Mouse (Mus musculus) midbrain, postnatal 0 days (tissue): ENCODE results near the gene Saa2. TPM values are rescaled to one million over a fixed set of nuclear protein-coding genes. Genes with fewer than 3 reads are reported as not detected.
A peak's percentile ranks its signal among the peaks of the same experiment; 100 is the strongest.

Experiments
- ATAC-seq: fragments of 200-750 bp; cut with Nextera tagmentation; 2 replicates; pipeline ENCODE4 v1.8.0; 2017; ENCODE audit warnings: moderate number of reproducible peaks, mild to moderate bottlenecking, moderate TSS enrichment, moderate library complexity; ENCODE audit not compliant: low FRiP score
- DNase-seq: peaks from one replicate; pipeline ENCODE4 v3.0.0-alpha.2; 2015; ENCODE audit warnings: low spot score
- H3K27ac ChIP-seq: fragments of 300-500 bp; sonication (generic); 2 replicates; pipeline ENCODE4 v1.5.1; 2014; ENCODE audit warnings: low read depth, mild to moderate bottlenecking, low read length, mixed read lengths
- H3K27me3 ChIP-seq: fragments of 300-500 bp; sonication (generic); 2 replicates; pipeline ENCODE4 v1.6.1; 2014; ENCODE audit warnings: low read length, control low read depth, mixed read lengths; ENCODE audit not compliant: insufficient read depth
- H3K36me3 ChIP-seq: fragments of 300-500 bp; sonication (generic); 2 replicates; pipeline ENCODE4 v1.6.1; 2014; ENCODE audit warnings: low read length, control low read depth, mixed read lengths; ENCODE audit not compliant: insufficient read depth
- H3K4me1 ChIP-seq: fragments of 300-500 bp; sonication (generic); 2 replicates; pipeline ENCODE4 v1.6.1; 2014; ENCODE audit warnings: mild to moderate bottlenecking, control low read depth, antibody characterized with exemption, low read length, mixed read lengths; ENCODE audit not compliant: insufficient read depth
- H3K4me2 ChIP-seq: fragments of 300-500 bp; sonication (generic); 2 replicates; pipeline ENCODE4 v1.6.1; 2014; ENCODE audit warnings: low read depth, mild to moderate bottlenecking, low read length, mixed read lengths; ENCODE audit not compliant: poor library complexity, severe bottlenecking
- H3K4me3 ChIP-seq: fragments of 300-500 bp; sonication (generic); 2 replicates; pipeline ENCODE4 v1.5.1; 2014; ENCODE audit warnings: low read depth, mild to moderate bottlenecking, low read length, moderate library complexity
- H3K9ac ChIP-seq: fragments of 300-500 bp; sonication (generic); replicated peaks from 2 replicates; pipeline ENCODE4 v1.6.1; 2014; ENCODE audit warnings: mild to moderate bottlenecking, low read length, moderate library complexity, mixed read lengths; ENCODE audit not compliant: poor library complexity, severe bottlenecking
- H3K9me3 ChIP-seq: fragments of 300-500 bp; sonication (generic); 2 replicates; pipeline ENCODE4 v1.6.1; 2016; ENCODE audit warnings: low read length, control low read depth
- CTCF ChIP-seq: IDR thresholded peaks from 2 replicates; pipeline ENCODE4 v1.5.1; 2016; ENCODE audit warnings: antibody characterized with exemption, mild to moderate bottlenecking
- WGBS: fragments of 180-500 bp; shearing (Covaris S2); extraction: QIAGEN DNeasy Blood & Tissue Kit; methylation state at CpG from one replicate; pipeline ENCODE4 v1.1.7; 2014; 5-methylcytosine and 5-hydroxymethylcytosine counted together
- polyA plus RNA-seq: library from polyadenylated mRNA; unstranded; fragments of >200 nt; fragmentation: Nextera tagmentation; extraction: Ambion mirVana; gene quantifications from 2 replicates; pipeline ENCODE4 v1.2.1, GENCODE M21; 2015
- total RNA-seq: library from RNA; depleted of rRNA; stranded (reverse); fragments of >200 nt; gene quantifications from 2 replicates; pipeline ENCODE4 v1.2.3, GENCODE M21; 2014; rRNA removed

Saa2 gene
- total and polyA plus RNA-seq, 2 experiments from 2014 or later, result not detected

- Histone ChIP-seq H3K9ac (peak overlapping the region; percentile 93), H3K4me3 (peak overlapping the region; percentile 94), H3K36me3 (peaks cover 11% of the 10 kb centered on the region; the same call in 1 of the 2 replicates), H3K27me3 (no peaks in the 10 kb centered on the region), H3K9me3 (no peaks in the 10 kb centered on the region), H3K27ac (peak overlapping the region; percentile 76), H3K4me2 (peak overlapping the region; percentile 82), H3K4me1 (peaks cover 15% of the 10 kb centered on the region; the same call in 1 of the 2 replicates)
- 1% methylated on average over 27 of the region's 31 CpGs for WGBS
- peak; percentile 64 for ATAC-seq
- DNase-seq, result peak; percentile 0
- no peak for TF ChIP-seq CTCF
Measured at GRCm38 (mm10) chr7:46796206-46796679, 44.7 kb downstream of the Saa2 start.

GRCm38 (mm10) chr7:46796779-46797178 lies 45.2 kb downstream of the Saa2 start:
- Histone ChIP-seq H3K27ac (no peak overlapping the region), H3K4me1 (peaks cover 15% of the 10 kb centered on the region; the same call in 1 of the 2 replicates), H3K9ac (peak overlapping the region; percentile 93), H3K36me3 (peaks cover 16% of the 10 kb centered on the region; the same call in 1 of the 2 replicates), H3K9me3 (no peaks in the 10 kb centered on the region), H3K4me2 (peak overlapping the region; percentile 82), H3K27me3 (no peaks in the 10 kb centered on the region), H3K4me3 (peak overlapping the region; percentile 94)
- TF ChIP-seq CTCF, result no peak
- DNase-seq, result no peak
- 57% methylated on average over 6 of the region's 6 CpGs for WGBS
- no peak for ATAC-seq

Other genes with a start within 250 kb of the Saa2 start
- gene Sergef, start 112.0 kb upstream of the Saa2 start, total RNA-seq, result 47.5 and 49.1 TPM in 2 replicates
- gene Sergef, start 112.0 kb upstream of the Saa2 start, polyA plus RNA-seq, result 47.8 and 50.9 TPM in 2 replicates
- gene Tph1, start 79.3 kb upstream of the Saa2 start, total RNA-seq, result 2.3 TPM in 1 of 2 replicates, not detected in the other
- gene Tph1, start 79.3 kb upstream of the Saa2 start, polyA plus RNA-seq, result 0.49 and 1.5 TPM in 2 replicates
- gene Saal1, start 41.1 kb upstream of the Saa2 start, total RNA-seq, result 12.1 and 13.6 TPM in 2 replicates
- gene Saal1, start 41.1 kb upstream of the Saa2 start, polyA plus RNA-seq, result 10.2 and 10.6 TPM in 2 replicates
- gene Saa3, start 36.1 kb upstream of the Saa2 start, total RNA-seq, result not detected in 2 replicates
- 0.30 TPM in 1 of 2 replicates, not detected in the other for gene Saa3, start 36.1 kb upstream of the Saa2 start, polyA plus RNA-seq
- gene Saa4, start 19.2 kb upstream of the Saa2 start, total RNA-seq, result not detected in 2 replicates
- gene Saa4, start 19.2 kb upstream of the Saa2 start, polyA plus RNA-seq, result not detected in 2 replicates
- not detected in 2 replicates for gene Saa1, start 8.8 kb upstream of the Saa2 start, total RNA-seq
- 0.28 and 0.50 TPM in 2 replicates for gene Saa1, start 8.8 kb upstream of the Saa2 start, polyA plus RNA-seq
- 16.7 and 24.6 TPM in 2 replicates for gene Hps5, start 44.3 kb downstream of the Saa2 start, total RNA-seq
- gene Hps5, start 44.3 kb downstream of the Saa2 start, polyA plus RNA-seq, result 8.1 and 9.0 TPM in 2 replicates
- 32.9 and 50.2 TPM in 2 replicates for gene Gtf2h1, start 44.3 kb downstream of the Saa2 start, total RNA-seq
- 36.4 and 38.2 TPM in 2 replicates for gene Gtf2h1, start 44.3 kb downstream of the Saa2 start, polyA plus RNA-seq
- gene Ldha, start 89.7 kb downstream of the Saa2 start, total RNA-seq, result 341 and 345 TPM in 2 replicates
- gene Ldha, start 89.7 kb downstream of the Saa2 start, polyA plus RNA-seq, result 604 and 701 TPM in 2 replicates
- not detected in 2 replicates for gene Ldhc, start 109.4 kb downstream of the Saa2 start, total RNA-seq
- gene Ldhc, start 109.4 kb downstream of the Saa2 start, polyA plus RNA-seq, result 0.22 and 0.32 TPM in 2 replicates
- gene Tsg101, start 168.2 kb downstream of the Saa2 start, total RNA-seq, result 134 and 135 TPM in 2 replicates
- gene Tsg101, start 168.2 kb downstream of the Saa2 start, polyA plus RNA-seq, result 323 and 329 TPM in 2 replicates
- 10.1 and 10.6 TPM in 2 replicates for gene Uevld, start 206.7 kb downstream of the Saa2 start, total RNA-seq
- 3.7 TPM in 2 replicates for gene Uevld, start 206.7 kb downstream of the Saa2 start, polyA plus RNA-seq
- gene Gm9999, start 231.8 kb downstream of the Saa2 start, total RNA-seq, result not detected in 2 replicates
- gene Gm9999, start 231.8 kb downstream of the Saa2 start, polyA plus RNA-seq, result not detected in 2 replicates